Mouse (Mus musculus) v-Abl transformed pro-B cells (cell line): ENCODE data around the gene Cdv3.
"Not testable (repeated sequence)": the region's sequence is repeated elsewhere in the genome, so short reads cannot be mapped to it uniquely, and the experiment has no call there.

Source experiments
- in situ Hi-C, 2 experiments: fragments of 400-800 bp; cut with MboI; formaldehyde crosslinking; loops; one replicate each; pipeline ENCODE4 v1.15.1; 2025; ENCODE audit not compliant: unreplicated experiment in 2 of 2

Gene Cdv3

GRCm38 (mm10) chr9:103376346-103377320 is 11.0 kb upstream of the Cdv3 start:
- in situ Hi-C loops: no loop called here

GRCm38 (mm10) chr9:103372271-103373010 is 6.8 kb upstream of the Cdv3 start:
- in situ Hi-C loops: no loop called here

GRCm38 (mm10) chr9:103369951-103370350 is 4.3 kb upstream of the Cdv3 start:
- in situ Hi-C loops: loop anchor here in 1 of 2 experiments (10.0 kb wide), 1 partner anchor 375 kb away; no protein-coding TSS in a partner anchor

GRCm38 (mm10) chr9:103366356-103366755 is 716 bp upstream of the Cdv3 start:
- in situ Hi-C loops: loop anchor here in 1 of 2 experiments (10.0 kb wide), 1 partner anchor 378 kb away; no protein-coding TSS in a partner anchor

GRCm38 (mm10) chr9:103364601-103365289 is 895 bp downstream of the Cdv3 start:
- in situ Hi-C loops: loop anchor here (5.0 to 10.0 kb wide), 5 partner anchors 63 to 380 kb away; no protein-coding TSS in a partner anchor

GRCm38 (mm10) chr9:103363730-103364417 is 1.8 kb downstream of the Cdv3 start:
- in situ Hi-C loops: loop anchor here (5.0 to 10.0 kb wide), 5 partner anchors 63 to 381 kb away; no protein-coding TSS in a partner anchor

- in situ Hi-C loops: loop anchor here (5.0 to 10.0 kb wide), 5 partner anchors 64 to 382 kb away; no protein-coding TSS in a partner anchor
Observed at GRCm38 (mm10) chr9:103363088-103363487, 2.6 kb downstream of the Cdv3 start.

- in situ Hi-C loops: loop anchor here (5.0 to 10.0 kb wide), 5 partner anchors 67 to 384 kb away; no protein-coding TSS in a partner anchor
Observed at GRCm38 (mm10) chr9:103360642-103361041, 5.0 kb downstream of the Cdv3 start.

- in situ Hi-C loops: no loop called here
Observed at GRCm38 (mm10) chr9:103358545-103358944, 7.1 kb downstream of the Cdv3 start.

GRCm38 (mm10) chr9:103357893-103358292 is 7.7 kb downstream of the Cdv3 start:
- in situ Hi-C loops: no loop called here

- in situ Hi-C loops: not testable (repeated sequence)
Observed at GRCm38 (mm10) chr9:103353500-103354260, 12.0 kb downstream of the Cdv3 start.

- in situ Hi-C loops: loop anchor here in 1 of 2 experiments (25.0 kb wide), 1 partner anchor 839 kb away; no protein-coding TSS in a partner anchor
Observed at GRCm38 (mm10) chr9:103348791-103349190, 16.8 kb downstream of the Cdv3 start.

GRCm38 (mm10) chr9:103347996-103348490 is 17.6 kb downstream of the Cdv3 start:
- in situ Hi-C loops: loop anchor here in 1 of 2 experiments (25.0 kb wide), 1 partner anchor 839 kb away; no protein-coding TSS in a partner anchor

- in situ Hi-C loops: loop anchor here in 1 of 2 experiments (25.0 kb wide), 1 partner anchor 840 kb away; no protein-coding TSS in a partner anchor
Observed at GRCm38 (mm10) chr9:103347045-103347444, 18.6 kb downstream of the Cdv3 start.

GRCm38 (mm10) chr9:103336912-103337311 is 28.7 kb downstream of the Cdv3 start:
- in situ Hi-C loops: loop anchor here in 1 of 2 experiments (25.0 kb wide), 1 partner anchor 850 kb away; no protein-coding TSS in a partner anchor

GRCm38 (mm10) chr9:103332663-103333062 is 33.0 kb downstream of the Cdv3 start:
- in situ Hi-C loops: loop anchor here in 1 of 2 experiments (25.0 kb wide), 1 partner anchor 855 kb away; no protein-coding TSS in a partner anchor

- in situ Hi-C loops: loop anchor here in 1 of 2 experiments (25.0 kb wide), 1 partner anchor 861 kb away; no protein-coding TSS in a partner anchor
Observed at GRCm38 (mm10) chr9:103326449-103326848, 39.2 kb downstream of the Cdv3 start.

GRCm38 (mm10) chr9:103324678-103325077 is 41.0 kb downstream of the Cdv3 start:
- in situ Hi-C loops: loop anchor here (25.0 kb wide), 3 partner anchors 437 to 863 kb away; no protein-coding TSS in a partner anchor
